Mouse (Mus musculus) megakaryocyte, embryonic 14.5 days (primary cell): Measurements from ENCODE around the gene Bfsp2.

Source experiments
- FLI1 ChIP-seq: IDR thresholded peaks from 2 replicates; pipeline ENCODE4 v1.6.1; 2012; ENCODE audit warnings: low read length, inconsistent platforms, mixed read lengths
- GATA1 ChIP-seq: IDR thresholded peaks from 3 replicates; pipeline ENCODE4 v1.6.1; 2012; ENCODE audit warnings: mixed read lengths, low read length, inconsistent platforms, borderline replicate concordance

DNA sequence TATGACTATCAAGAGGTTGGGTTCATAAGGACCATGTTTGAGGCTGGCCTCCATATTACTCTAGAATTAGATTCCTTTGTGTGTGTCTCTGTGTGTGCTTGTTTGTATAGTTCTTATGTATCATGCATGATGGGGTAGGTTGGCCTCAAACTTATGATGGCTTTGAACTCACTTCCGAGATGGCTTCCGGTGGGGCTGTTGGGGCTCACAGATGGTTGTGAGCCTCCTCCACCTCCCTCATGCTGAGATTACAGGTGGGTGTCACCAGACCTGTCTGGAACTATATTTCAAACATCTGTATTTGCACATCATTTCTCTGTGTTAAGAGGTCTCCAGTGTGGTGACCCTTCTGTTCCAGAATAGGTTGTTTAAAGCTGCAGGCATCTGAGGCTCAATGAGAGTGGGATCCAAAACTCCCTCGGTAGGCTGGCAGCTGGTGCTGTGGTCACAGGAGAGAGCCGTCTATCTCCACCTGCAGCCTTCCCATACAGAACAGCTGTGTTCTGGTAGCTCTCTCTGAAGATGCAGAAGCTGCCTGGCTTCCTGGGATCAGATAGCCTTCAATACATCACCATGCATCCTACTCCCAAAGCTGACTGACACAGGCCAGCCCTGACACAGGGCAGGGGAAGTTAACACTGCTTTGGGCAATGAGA lies 96.0 kb downstream of the Bfsp2 start:
- no peak for TF ChIP-seq GATA1
- no peak for TF ChIP-seq FLI1
